Mouse (Mus musculus) natural killer cell, adult 2 months (primary cell): ENCODE measurements around the gene Col2a1.

ENCODE experiments used
- DNase-seq, 2 experiments: peaks; one replicate each; pipeline ENCODE4 v3.0.0; 2022; ENCODE audit warnings: low spot score in 2 of 2

Gene Col2a1

GRCm38 (mm10) chr15:98003822-98004739 is at the start of gene Col2a1:
Gene Col2a1 (minus strand): TSS chr15:98004695.
- DNase-seq: no peak

- no peak for DNase-seq
Observed at GRCm38 (mm10) chr15:98051685-98052084, 47.2 kb upstream of the Col2a1 start.

GRCm38 (mm10) chr15:98048918-98049700 is 44.6 kb upstream of the Col2a1 start:
- no peak for DNase-seq

GRCm38 (mm10) chr15:98044387-98044786 is 39.9 kb upstream of the Col2a1 start:
- DNase-seq: no peak

GRCm38 (mm10) chr15:98043967-98044366 is 39.5 kb upstream of the Col2a1 start:
- DNase-seq: no peak

- DNase-seq: no peak
Observed at GRCm38 (mm10) chr15:98042508-98042907, 38.0 kb upstream of the Col2a1 start.

GRCm38 (mm10) chr15:98039682-98040081 is 35.2 kb upstream of the Col2a1 start:
- no peak for DNase-seq

- DNase-seq: no peak
Observed at GRCm38 (mm10) chr15:98036578-98036977, 32.1 kb upstream of the Col2a1 start.

GRCm38 (mm10) chr15:98035076-98035755 is 30.7 kb upstream of the Col2a1 start:
- DNase-seq: no peak

GRCm38 (mm10) chr15:98033233-98033748 is 28.8 kb upstream of the Col2a1 start:
- DNase-seq: no peak

- no peak for DNase-seq
Observed at GRCm38 (mm10) chr15:98029798-98030197, 25.3 kb upstream of the Col2a1 start.

- DNase-seq: no peak
Observed at GRCm38 (mm10) chr15:98026967-98027904, 22.7 kb upstream of the Col2a1 start.

- no peak for DNase-seq
Observed at GRCm38 (mm10) chr15:98025611-98026010, 21.1 kb upstream of the Col2a1 start.

GRCm38 (mm10) chr15:98023137-98023536 is 18.6 kb upstream of the Col2a1 start:
- no peak for DNase-seq

GRCm38 (mm10) chr15:98021886-98022285 is 17.4 kb upstream of the Col2a1 start:
- DNase-seq: no peak

- DNase-seq: no peak
Observed at GRCm38 (mm10) chr15:98019047-98019446, 14.6 kb upstream of the Col2a1 start.

- DNase-seq: no peak
Observed at GRCm38 (mm10) chr15:98017925-98018324, 13.4 kb upstream of the Col2a1 start.

- DNase-seq: no peak
Observed at GRCm38 (mm10) chr15:98012810-98013209, 8.3 kb upstream of the Col2a1 start.

- DNase-seq: no peak
Observed at GRCm38 (mm10) chr15:98005181-98005580, 686 bp upstream of the Col2a1 start.

- DNase-seq: no peak
Observed at GRCm38 (mm10) chr15:98004740-98005159, 255 bp upstream of the Col2a1 start.
